Mouse (Mus musculus) lung, postnatal 0 days (tissue): ENCODE results near the gene Vwa3b.

ENCODE experiments used
- CTCF ChIP-seq: IDR thresholded peaks from 2 replicates; pipeline ENCODE4 v1.5.1; 2016; ENCODE audit warnings: antibody characterized with exemption, mild to moderate bottlenecking
- EP300 ChIP-seq: IDR thresholded peaks from 2 replicates; pipeline ENCODE4 v1.6.1; 2016; ENCODE audit warnings: antibody characterized with exemption, mild to moderate bottlenecking, control low read depth

GRCm38 (mm10) chr1:37082215-37082464, 55.7 kb downstream of the Vwa3b start:
- TF ChIP-seq CTCF (no peak), EP300 (no peak)
